Mouse (Mus musculus): ENCODE measurements around the gene Kcnk7. TPM values are rescaled to one million over a fixed set of nuclear protein-coding genes. Genes with fewer than 3 reads are reported as not detected.

Gene Kcnk7
- polyA plus RNA-seq, 1 experiment from 2014 or later, result 0.40 TPM

- H3K4me2 ChIP-seq, result peak overlapping the region; percentile 26
These were observed 9.1 kb downstream of the Kcnk7 start for GRCm38 (mm10) chr19:5713255-5713654.

GRCm38 (mm10) chr19:5713730-5714129 is 9.6 kb downstream of the Kcnk7 start:
- Histone ChIP-seq H3K36me3 (peaks cover 79% of the 10 kb centered on the region), H3K27ac (peak overlapping the region; percentile 79), H3K4me1 (replicated peaks) (peaks cover 35% of the 10 kb centered on the region), H3K4me2 (peak overlapping the region; percentile 26), H3K27me3 (peaks cover 5% of the 10 kb centered on the region; the same call in 1 of the 2 replicates), H3K9ac (replicated peaks) (peak overlapping the region; percentile 18; the same call in 1 of the 2 replicates), H3K4me3 (replicated peaks) (no peak overlapping the region), H3K9me3 (no peaks in the 10 kb centered on the region)
- 7% methylated on average over 2 of the region's 2 CpGs for WGBS
- peak; percentile 75; the same call in 1 of the 2 replicates for ATAC-seq (ENCODE audit: insufficient number of reproducible peaks, insufficient read depth, low FRiP score, low TSS enrichment, low read depth)

More at GRCm38 (mm10) chr19:5713255-5713654, 9.1 kb downstream of the Kcnk7 start:
- peaks cover 35% of the 10 kb centered on the region for H3K4me1 ChIP-seq (replicated peaks)
- H3K9ac ChIP-seq (replicated peaks), result peak overlapping the region; percentile 18; the same call in 1 of the 2 replicates
- peak overlapping the region; percentile 79 for H3K27ac ChIP-seq
- H3K9me3 ChIP-seq, result no peaks in the 10 kb centered on the region
- peaks cover 79% of the 10 kb centered on the region for H3K36me3 ChIP-seq
- ATAC-seq (ENCODE audit: insufficient number of reproducible peaks, insufficient read depth, low FRiP score, low TSS enrichment, low read depth), result 0 out of 2 replicates have a peak, but pooled peaks have one; percentile 11
- WGBS, result 69% methylated on average over 5 of the region's 5 CpGs
- peaks cover 5% of the 10 kb centered on the region; the same call in 1 of the 2 replicates for H3K27me3 ChIP-seq
- no peak overlapping the region for H3K4me3 ChIP-seq (replicated peaks)

GRCm38 (mm10) chr19:5715793-5716688 is 11.9 kb downstream of the Kcnk7 start:
- ATAC-seq (ENCODE audit: insufficient number of reproducible peaks, insufficient read depth, low FRiP score, low TSS enrichment, low read depth), result no peak
- Histone ChIP-seq H3K27ac (no peak overlapping the region), H3K9ac (replicated peaks) (peak overlapping the region; percentile 27; the same call in 1 of the 2 replicates), H3K9me3 (no peaks in the 10 kb centered on the region), H3K27me3 (peaks cover 5% of the 10 kb centered on the region; the same call in 1 of the 2 replicates), H3K4me3 (replicated peaks) (peak overlapping the region; percentile 13; the same call in 1 of the 2 replicates), H3K4me1 (replicated peaks) (peaks cover 35% of the 10 kb centered on the region), H3K36me3 (peaks cover 80% of the 10 kb centered on the region), H3K4me2 (peak overlapping the region; percentile 45)
- WGBS, result 17% methylated on average over 42 of the region's 43 CpGs

DNA sequence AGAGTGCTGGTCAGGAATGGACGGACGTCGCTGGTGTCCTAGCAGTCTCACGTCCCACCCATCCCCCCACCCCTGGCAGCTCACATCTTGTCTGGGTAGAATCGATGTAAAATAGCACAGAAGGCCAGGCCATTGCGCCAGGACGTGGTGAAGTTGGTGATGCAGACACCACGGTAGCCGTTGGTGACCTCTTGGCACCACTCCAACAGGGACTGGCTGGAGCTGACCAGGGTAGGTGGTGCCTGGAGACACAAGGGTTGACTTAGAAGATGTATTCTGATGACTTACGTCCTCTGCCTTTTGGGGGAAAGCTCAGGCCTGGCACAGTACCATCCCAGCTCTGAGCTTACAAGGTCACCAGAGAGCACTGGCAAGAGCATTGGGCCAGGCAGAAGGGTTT is 12.8 kb downstream of the Kcnk7 start:
- no peak overlapping the region for H3K4me3 ChIP-seq (replicated peaks)
- peaks cover 81% of the 10 kb centered on the region for H3K36me3 ChIP-seq
- no peak overlapping the region for H3K9ac ChIP-seq (replicated peaks)
- WGBS, result 54% methylated on average over 10 of the region's 10 CpGs
- peaks cover 5% of the 10 kb centered on the region; the same call in 1 of the 2 replicates for H3K27me3 ChIP-seq
- ATAC-seq (ENCODE audit: insufficient number of reproducible peaks, insufficient read depth, low FRiP score, low TSS enrichment, low read depth), result no peak
- no peak overlapping the region for H3K4me2 ChIP-seq
- H3K27ac ChIP-seq, result no peak overlapping the region
- H3K9me3 ChIP-seq, result no peaks in the 10 kb centered on the region
- peaks cover 35% of the 10 kb centered on the region for H3K4me1 ChIP-seq (replicated peaks)

- Histone ChIP-seq H3K4me3 (replicated peaks) (no peak overlapping the region), H3K9me3 (no peaks in the 10 kb centered on the region), H3K27ac (no peak overlapping the region), H3K4me1 (replicated peaks) (peaks cover 30% of the 10 kb centered on the region), H3K9ac (replicated peaks) (no peak overlapping the region), H3K36me3 (peaks cover 82% of the 10 kb centered on the region), H3K27me3 (peaks cover 5% of the 10 kb centered on the region; the same call in 1 of the 2 replicates), H3K4me2 (no peak overlapping the region)
- 84% methylated on average over 6 of the region's 6 CpGs for WGBS
- no peak for ATAC-seq (ENCODE audit: insufficient number of reproducible peaks, insufficient read depth, low FRiP score, low TSS enrichment, low read depth)
These were observed 17.1 kb downstream of the Kcnk7 start for GRCm38 (mm10) chr19:5721233-5721632.

- H3K4me1 ChIP-seq (replicated peaks), result peaks cover 38% of the 10 kb centered on the region
- no peak overlapping the region for H3K27ac ChIP-seq
- ATAC-seq (ENCODE audit: insufficient number of reproducible peaks, insufficient read depth, low FRiP score, low TSS enrichment, low read depth), result no peak
- no peaks in the 10 kb centered on the region for H3K9me3 ChIP-seq
- peaks cover 77% of the 10 kb centered on the region for H3K36me3 ChIP-seq
- no peaks in the 10 kb centered on the region for H3K27me3 ChIP-seq
- no peak overlapping the region; the same call in 1 of the 2 replicates for H3K4me3 ChIP-seq (replicated peaks)
- no peak overlapping the region for H3K4me2 ChIP-seq
- WGBS, result 93% methylated on average over 7 of the region's 7 CpGs
- H3K9ac ChIP-seq (replicated peaks), result no peak overlapping the region
These were observed 18.8 kb downstream of the Kcnk7 start for GRCm38 (mm10) chr19:5722848-5723425.

GRCm38 (mm10) chr19:5723934-5724548 is 19.9 kb downstream of the Kcnk7 start:
- no peak for ATAC-seq (ENCODE audit: insufficient number of reproducible peaks, insufficient read depth, low FRiP score, low TSS enrichment, low read depth)
- peaks cover 46% of the 10 kb centered on the region for H3K4me1 ChIP-seq (replicated peaks)
- H3K4me3 ChIP-seq (replicated peaks), result peak overlapping the region; percentile 42
- peak overlapping the region; percentile 98 for H3K4me2 ChIP-seq
- 73% methylated on average over 4 of the region's 4 CpGs for WGBS
- peak overlapping the region; percentile 42; the same call in 1 of the 2 replicates for H3K9ac ChIP-seq (replicated peaks)
- no peaks in the 10 kb centered on the region for H3K9me3 ChIP-seq
- H3K27me3 ChIP-seq, result no peaks in the 10 kb centered on the region
- peaks cover 68% of the 10 kb centered on the region for H3K36me3 ChIP-seq
- no peak overlapping the region for H3K27ac ChIP-seq

DNA sequence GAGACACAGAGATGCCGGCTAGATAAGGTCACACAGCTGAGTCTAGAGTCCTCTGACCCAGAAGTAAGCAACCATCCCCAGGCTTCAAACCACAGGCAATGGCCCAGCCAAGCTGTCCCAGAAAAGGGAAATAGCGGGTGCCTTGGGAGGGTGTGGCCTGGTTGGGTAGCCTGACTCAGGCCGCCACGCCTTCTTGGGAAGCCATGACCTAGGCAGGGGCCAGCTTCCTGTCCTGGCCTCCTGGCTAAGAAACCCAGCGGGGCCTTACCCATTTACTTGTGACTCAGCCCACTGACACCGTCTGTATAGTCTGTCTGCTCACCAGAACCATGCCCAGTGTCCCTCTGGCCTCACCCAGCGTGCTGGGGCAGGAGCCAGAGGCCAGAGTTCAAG is 20.4 kb downstream of the Kcnk7 start:
- Histone ChIP-seq H3K4me2 (peak overlapping the region; percentile 98), H3K27ac (no peak overlapping the region), H3K36me3 (peaks cover 63% of the 10 kb centered on the region), H3K4me3 (replicated peaks) (peak overlapping the region; percentile 42), H3K27me3 (no peaks in the 10 kb centered on the region), H3K9me3 (no peaks in the 10 kb centered on the region), H3K4me1 (replicated peaks) (peaks cover 46% of the 10 kb centered on the region), H3K9ac (replicated peaks) (peak overlapping the region; percentile 42; the same call in 1 of the 2 replicates)
- WGBS, result 67% methylated on average over 7 of the region's 7 CpGs
- no peak for ATAC-seq (ENCODE audit: insufficient number of reproducible peaks, insufficient read depth, low FRiP score, low TSS enrichment, low read depth)

- H3K27me3 ChIP-seq, result no peaks in the 10 kb centered on the region
- no peaks in the 10 kb centered on the region for H3K9me3 ChIP-seq
- peaks cover 60% of the 10 kb centered on the region for H3K36me3 ChIP-seq
- 78% methylated on average over 12 of the region's 12 CpGs for WGBS
- H3K4me3 ChIP-seq (replicated peaks), result peak overlapping the region; percentile 42
- H3K4me1 ChIP-seq (replicated peaks), result peaks cover 52% of the 10 kb centered on the region
- peak overlapping the region; percentile 76 for H3K27ac ChIP-seq
- peak overlapping the region; percentile 63 for H3K9ac ChIP-seq (replicated peaks)
- no peak for ATAC-seq (ENCODE audit: insufficient number of reproducible peaks, insufficient read depth, low FRiP score, low TSS enrichment, low read depth)
- H3K4me2 ChIP-seq, result peak overlapping the region; percentile 98
These were observed 21.0 kb downstream of the Kcnk7 start for GRCm38 (mm10) chr19:5725029-5725707.

- peaks cover 56% of the 10 kb centered on the region for H3K36me3 ChIP-seq
- 13% methylated on average over 49 of the region's 49 CpGs for WGBS
These were observed 21.8 kb downstream of the Kcnk7 start, which contains the start of gene Ehbp1l1 for GRCm38 (mm10) chr19:5725767-5726515. TSS of gene Ehbp1l1 (minus strand) at chr19:5726317.

More at GRCm38 (mm10) chr19:5725767-5726515, 21.8 kb downstream of the Kcnk7 start, which contains the start of gene Ehbp1l1:
- Histone ChIP-seq H3K27ac (peak within 1 kb of the TSS; percentile 76), H3K27me3 (no peaks in the 10 kb centered on the region), H3K4me1 (replicated peaks) (peaks cover 60% of the 10 kb centered on the region), H3K9ac (replicated peaks) (peak within 1 kb of the TSS; percentile 63), H3K4me2 (peak within 1 kb of the TSS; percentile 98), H3K4me3 (replicated peaks) (peak within 1 kb of the TSS; percentile 96), H3K9me3 (no peaks in the 10 kb centered on the region)
- no peak for ATAC-seq (ENCODE audit: insufficient number of reproducible peaks, insufficient read depth, low FRiP score, low TSS enrichment, low read depth)

Measured in limb, embryonic 12.5 days (tissue).